ENCODE assay signal across 24 mouse cellular contexts in genomic region chr2:127275551-127276320, GRCm38 (mm10). TPM values are rescaled to one million over a fixed set of nuclear protein-coding genes. Genes with fewer than 3 reads are reported as not detected.
DNase-seq lines count a peak whose midpoint lies in the region; TF ChIP-seq lines count a peak whose summit lies in the region.
"Had no signal": no experiment of that assay in that cellular context is flagged by ENCODE, and none has a peak within 500 bp of the region (broad histone marks: within the 10 kb centered on the region; RNA-seq: fewer than 3 reads in every experiment).

No protein-coding gene starts in this region.

- peaks cover 17% of the 10 kb centered on the region for H3K36me3 ChIP-seq in heart, adult 2 months (ENCODE audit: control insufficient read depth, insufficient read depth, low read length)
- peaks cover 7% of the 10 kb centered on the region for H3K36me3 ChIP-seq in heart, embryonic 10.5 days
- H3K36me3 ChIP-seq in liver, adult 2 months (ENCODE audit: control insufficient read depth, insufficient read depth, low read length): no peaks in the 10 kb centered on the region; the same call in none of the 2 replicates
- no peaks in the 10 kb centered on the region for H3K36me3 ChIP-seq in myocyte (ENCODE audit: control insufficient read depth, insufficient read depth)
- H3K36me3 ChIP-seq: forebrain, embryonic 15.5 days had no signal

- no peak overlapping the region for H3ac ChIP-seq in myocyte (ENCODE audit: control insufficient read depth, insufficient read length)

- intact Hi-C loops in heart, adult 2 months (cut with DNase I): no loop called here

- no peak for TF ChIP-seq EP300 in heart, adult 2 months (IDR thresholded peaks at IDR 0.05; ENCODE audit: insufficient read depth, low read depth, low read length)

- no peak for DNase-seq in heart, adult 2 months
- no peak for DNase-seq in heart, embryonic 10.5 days (ENCODE audit: low spot score)
- peak; percentile 85 for DNase-seq in liver, adult 2 months (ENCODE audit: extremely low read depth, low read depth, low spot score)
- DNase-seq in liver (no peak), MN1 (ENCODE audit: low spot score) (no peak)
- DNase-seq: adrenal gland, adult 8-10 months; adrenal gland, postnatal 25 days; cerebellum, adult 11-12 months; cerebellum, adult 8-10 months; cerebellum, postnatal 10 days; cerebellum, postnatal 36 days; embryo, embryonic 11 days; gastrocnemius, postnatal 10 days; heart, postnatal 10 days; heart, postnatal 4 days had no signal

- no peak for TF ChIP-seq CTCF in heart, adult 2 months (IDR thresholded peaks at IDR 0.05)
- TF ChIP-seq CTCF in liver, adult 2 months (IDR thresholded peaks at IDR 0.05; ENCODE audit: low read depth, low read length): no peak

- H3K4me3 ChIP-seq in heart, adult 2 months: peak overlapping the region; percentile 19; the same call in 1 of the 2 replicates
- H3K4me3 ChIP-seq in heart, embryonic 10.5 days: no peak overlapping the region
- peak overlapping the region; percentile 3; the same call in 1 of the 2 replicates for H3K4me3 ChIP-seq in liver, adult 2 months (ENCODE audit: insufficient read depth, low read depth, low read length)
- H3K4me3 ChIP-seq in myocyte: no peak overlapping the region
- H3K4me3 ChIP-seq: embryonic facial prominence, embryonic 10.5 days; embryonic facial prominence, embryonic 13.5 days; erythroblast, embryonic 14.5 days; forebrain, embryonic 12.5 days; forebrain, embryonic 15.5 days; heart, embryonic 13.5 days had no signal

- peak overlapping the region; percentile 41 for H3K4me2 ChIP-seq in myocyte (ENCODE audit: low read depth)
- H3K4me2 ChIP-seq: embryonic facial prominence, embryonic 13.5 days; forebrain, embryonic 12.5 days; forebrain, embryonic 15.5 days; hindbrain, embryonic 14.5 days had no signal

- H3K79me2 ChIP-seq in heart, adult 2 months (replicated peaks; ENCODE audit: control insufficient read depth, insufficient read depth, low read length): peaks cover 8% of the 10 kb centered on the region
- peaks cover 37% of the 10 kb centered on the region for H3K79me2 ChIP-seq in liver, adult 2 months (ENCODE audit: control insufficient read depth, insufficient read depth, low read length)
- H3K79me2 ChIP-seq in myocyte (ENCODE audit: control insufficient read depth, insufficient read depth): peaks cover 98% of the 10 kb centered on the region

- H3K27ac ChIP-seq in heart, adult 2 months: peak overlapping the region; percentile 72
- H3K27ac ChIP-seq in heart, embryonic 10.5 days: no peak overlapping the region
- H3K27ac ChIP-seq in liver, adult 2 months (replicated peaks; ENCODE audit: insufficient read depth, low read depth, low read length): peak overlapping the region; percentile 89
- H3K27ac ChIP-seq: embryonic facial prominence, embryonic 10.5 days; embryonic facial prominence, embryonic 13.5 days; forebrain, embryonic 12.5 days; forebrain, embryonic 15.5 days; heart, embryonic 13.5 days; hindbrain, embryonic 14.5 days; hindbrain, postnatal 0 days had no signal

- H3K9me3 ChIP-seq in heart, embryonic 10.5 days: no peaks in the 10 kb centered on the region
- H3K9me3 ChIP-seq: embryonic facial prominence, embryonic 10.5 days; embryonic facial prominence, embryonic 13.5 days; forebrain, embryonic 12.5 days; forebrain, embryonic 15.5 days; heart, embryonic 13.5 days had no signal

- TF ChIP-seq POLR2A in heart, adult 2 months (IDR thresholded peaks at IDR 0.05; ENCODE audit: insufficient read depth, low read depth, low read length): no peak
- TF ChIP-seq POLR2A in liver, adult 2 months (IDR thresholded peaks at IDR 0.05; ENCODE audit: extremely low read depth, insufficient read depth, low read length): no peak
- no peak for TF ChIP-seq POLR2A in myocyte (IDR thresholded peaks at IDR 0.05; ENCODE audit: insufficient read length, low read depth)

- peak overlapping the region; percentile 45 for H3K9ac ChIP-seq in heart, adult 2 months (ENCODE audit: low read depth, low read length)
- H3K9ac ChIP-seq in liver, adult 2 months (ENCODE audit: low read depth, low read length): no peak overlapping the region; the same call in 1 of the 2 replicates
- H3K9ac ChIP-seq: embryonic facial prominence, embryonic 13.5 days; forebrain, embryonic 12.5 days; forebrain, embryonic 15.5 days; hindbrain, embryonic 14.5 days had no signal

- H3K27me3 ChIP-seq in heart, adult 2 months (ENCODE audit: control insufficient read depth, insufficient read depth, low read length): no peaks in the 10 kb centered on the region
- no peaks in the 10 kb centered on the region for H3K27me3 ChIP-seq in heart, embryonic 10.5 days (ENCODE audit: insufficient read depth, poor library complexity, severe bottlenecking)
- no peaks in the 10 kb centered on the region for H3K27me3 ChIP-seq in liver, adult 2 months (ENCODE audit: control insufficient read depth, insufficient read depth, low read length)
- H3K27me3 ChIP-seq in myocyte (ENCODE audit: control insufficient read depth, insufficient read depth, insufficient read length): no peaks in the 10 kb centered on the region
- H3K27me3 ChIP-seq: embryonic facial prominence, embryonic 13.5 days; forebrain, embryonic 12.5 days; forebrain, embryonic 15.5 days; heart, embryonic 13.5 days had no signal

- WGBS in heart, adult 2 months: 51% methylated on average over 5 of the region's 5 CpGs
- WGBS in heart, embryonic 10.5 days: 80% methylated on average over 5 of the region's 5 CpGs
- 32% methylated on average over 5 of the region's 5 CpGs for WGBS in liver, adult 2 months

- peaks cover 6% of the 10 kb centered on the region for H3K4me1 ChIP-seq in heart, adult 2 months (ENCODE audit: control insufficient read depth, insufficient read depth, low read length)
- H3K4me1 ChIP-seq in heart, embryonic 10.5 days: peaks cover 22% of the 10 kb centered on the region
- H3K4me1 ChIP-seq in liver, adult 2 months (ENCODE audit: control insufficient read depth, insufficient read depth, low read length): peaks cover 27% of the 10 kb centered on the region; the same call in 1 of the 2 replicates

TF ChIP-seq in myocyte, 11 proteins besides CTCF, POLR2A, EP300 and RAD21:
- TF ChIP-seq TCF3 (IDR thresholded peaks at IDR 0.05; ENCODE audit: insufficient read length, low read depth) (no peak), CEBPB (IDR thresholded peaks at IDR 0.05; ENCODE audit: insufficient read depth, poor library complexity, severe bottlenecking) (no peak), MYOG (IDR thresholded peaks at IDR 0.05; ENCODE audit: control insufficient read depth in 1 of 3, insufficient read depth in 1 of 3, insufficient read length in 2 of 3, low read depth in 2 of 3) (no peak), TCF12 (IDR thresholded peaks at IDR 0.05; ENCODE audit: insufficient read depth, poor library complexity, severe bottlenecking) (no peak)

RNA-seq across cellular contexts. Expression of gene Stard7, which starts 5.7 kb away (rescaled TPM):
- 100 to 1,000 TPM; 150 to 165 TPM for total RNA-seq in heart, adult 2 months (2021)
- 64.0 and 151 TPM in 2 replicates for polyA plus RNA-seq in heart, adult 2 months (2012; rRNA removed)
- 97.1 and 110 TPM in 2 replicates for polyA plus RNA-seq in heart, embryonic 10.5 days (2016; fragmentation: Nextera tagmentation; extraction: Ambion mirVana)
- 102 and 119 TPM in 2 replicates for total RNA-seq in liver, adult 2 months (2014; rRNA removed)
- polyA plus RNA-seq in liver, adult 2 months (2012; rRNA removed): 51.2 and 54.3 TPM in 2 replicates
- polyA plus RNA-seq in myocyte (2012; fragmentation: generic; extraction: Trizol): 25.9 TPM

RNA-seq across cellular contexts. Expression of gene Tmem127, which starts 28.0 kb away (rescaled TPM):
- 10 to 100 TPM; 24.8 to 27.4 TPM for total RNA-seq in heart, adult 2 months (2021)
- polyA plus RNA-seq in heart, adult 2 months (2012; rRNA removed): 45.6 and 64.8 TPM in 2 replicates
- polyA plus RNA-seq in heart, embryonic 10.5 days (2016; fragmentation: Nextera tagmentation; extraction: Ambion mirVana): 22.1 and 23.1 TPM in 2 replicates
- total RNA-seq in liver, adult 2 months (2014; rRNA removed): 16.6 and 18.5 TPM in 2 replicates
- 45.8 and 50.5 TPM in 2 replicates for polyA plus RNA-seq in liver, adult 2 months (2012; rRNA removed)
- 23.0 TPM for polyA plus RNA-seq in myocyte (2012; fragmentation: generic; extraction: Trizol)

RNA-seq across cellular contexts. Expression of gene Ciao1, which starts 28.1 kb away (rescaled TPM):
- total RNA-seq in heart, adult 2 months (2021): 10 to 100 TPM; 56.3 to 60.8 TPM
- polyA plus RNA-seq in heart, adult 2 months (2012; rRNA removed): 59.1 and 74.2 TPM in 2 replicates
- polyA plus RNA-seq in heart, embryonic 10.5 days (2016; fragmentation: Nextera tagmentation; extraction: Ambion mirVana): 58.3 and 61.1 TPM in 2 replicates
- total RNA-seq in liver, adult 2 months (2014; rRNA removed): 44.9 and 50.9 TPM in 2 replicates
- polyA plus RNA-seq in liver, adult 2 months (2012; rRNA removed): 60.5 and 62.7 TPM in 2 replicates
- polyA plus RNA-seq in myocyte (2012; fragmentation: generic; extraction: Trizol): 53.9 TPM

Comparison
In these comparisons a context has a peak if more than half of its experiments do, and no peak if none do; other contexts are left out.
1. H3K4me3 ChIP-seq: peak in heart, adult 2 months (single experiment) and liver, adult 2 months (single experiment); none in heart, embryonic 10.5 days (single experiment) and myocyte (single experiment).